Mouse (Mus musculus) gastrocnemius, postnatal 14 days (tissue): ENCODE results near the gene Acsm2. TPM values are rescaled to one million over a fixed set of nuclear protein-coding genes. Genes with fewer than 3 reads are reported as not detected.

Experiments
- DNase-seq: peaks from one replicate; pipeline ENCODE4 v3.0.0; 2021; ENCODE audit warnings: mixed read lengths
- intact Hi-C: fragments of 180-260 bp; cut with DNase I; formaldehyde crosslinking; loops from one replicate; pipeline ENCODE4 v1.15.1; 2025; ENCODE audit warnings: low total_unique reads
- long read RNA-seq, 2 experiments: library from polyadenylated mRNA; stranded (forward); transcript quantifications; one replicate each; pipeline ENCODE4 v2.0.0; 2021
- total RNA-seq, 2 experiments: library from RNA; stranded (reverse); gene quantifications; 2 replicates each; pipeline ENCODE4 v1.2.3; 2021

Acsm2 gene
- total RNA-seq, result not detected
- long read RNA-seq, experiment 1, result 0 reads
- long read RNA-seq, experiment 2, result 0 reads

- DNase-seq, result no peak
- intact Hi-C loops, result no loop called here
Measured at GRCm38 (mm10) chr7:119554040-119554439, at the start of gene Acsm2. Gene Acsm2, plus strand, starts transcription at chr7:119554340.

GRCm38 (mm10) chr7:119511143-119511542, 43.0 kb upstream of the Acsm2 start:
- intact Hi-C loops, result loop anchor here (10.0 kb wide), 1 partner anchor 496 kb away; no protein-coding TSS in a partner anchor
- no peak for DNase-seq

DNA sequence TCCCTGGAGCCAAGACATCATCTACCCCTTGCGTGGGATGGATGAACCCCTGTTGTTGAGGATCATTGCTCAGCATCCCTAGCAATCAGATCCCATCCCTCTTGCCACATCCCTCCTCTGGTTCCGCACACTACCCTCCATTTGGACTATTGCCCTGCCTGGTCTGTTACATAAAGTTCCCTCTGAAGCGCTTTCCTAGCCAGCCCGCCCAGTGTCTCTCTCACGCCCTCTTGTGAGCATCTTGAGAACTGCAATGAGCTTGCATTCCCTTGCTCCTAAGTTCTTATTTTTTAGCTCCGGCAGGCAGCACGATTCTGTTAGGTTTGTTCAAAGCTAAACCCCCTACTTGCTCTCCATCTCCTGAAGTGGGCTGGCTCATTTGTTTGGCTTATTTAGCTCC, 41.1 kb upstream of the Acsm2 start:
- intact Hi-C loops, result loop anchor here (10.0 kb wide), 1 partner anchor 498 kb away; no protein-coding TSS in a partner anchor
- DNase-seq, result no peak

DNA sequence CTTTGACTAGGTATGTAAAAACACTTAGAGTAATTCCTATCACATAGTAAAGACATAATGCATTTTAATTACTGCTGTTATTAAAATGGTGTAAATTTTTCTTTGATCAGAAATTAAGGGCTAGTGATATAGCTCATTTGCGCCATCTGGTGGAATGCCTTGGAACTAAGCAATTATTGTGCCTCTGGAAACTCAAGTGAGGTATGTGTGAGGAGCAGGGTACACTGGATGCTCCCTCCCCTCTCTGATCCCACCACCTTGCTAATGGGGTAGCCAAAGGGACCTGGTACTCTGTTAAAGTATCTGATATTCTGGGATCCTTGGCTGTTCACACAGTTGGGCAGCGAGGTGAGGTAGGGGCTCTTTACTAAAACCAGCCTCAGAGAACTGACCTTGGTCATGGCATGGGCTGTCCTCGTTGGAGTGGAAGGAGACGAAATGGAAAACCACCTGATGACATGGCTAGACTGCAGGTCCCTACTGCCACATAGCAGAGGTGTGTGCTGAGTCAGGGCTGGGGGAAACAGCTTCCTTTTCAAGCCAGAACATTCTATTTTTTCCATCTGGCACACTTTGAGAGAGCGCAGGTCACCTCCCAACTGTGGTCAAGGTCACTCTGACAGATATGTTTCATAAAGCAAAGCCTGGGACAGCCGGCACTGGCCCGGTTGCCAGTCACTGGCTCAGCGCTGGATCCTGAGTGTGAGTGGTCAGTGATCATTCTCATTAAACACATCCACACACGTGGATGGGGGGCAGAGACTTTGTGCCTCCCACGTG, 38.5 kb upstream of the Acsm2 start:
- intact Hi-C loops, result loop anchor here (10.0 kb wide), 1 partner anchor 501 kb away; no protein-coding TSS in a partner anchor
- no peak for DNase-seq

DNA sequence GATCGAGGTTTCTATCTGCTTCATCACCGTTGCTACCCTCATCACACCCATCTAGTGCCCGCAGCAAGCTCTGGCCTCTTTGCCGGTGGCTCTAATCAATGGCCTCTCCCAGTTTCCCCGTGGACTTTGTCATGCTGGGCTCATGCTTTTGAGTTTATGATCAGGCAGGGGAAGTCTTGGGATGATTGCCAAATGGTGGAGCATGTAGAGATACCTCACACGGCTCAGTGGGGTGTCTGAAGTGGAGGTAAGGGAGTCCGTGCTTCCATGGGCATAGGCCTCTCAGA, 37.9 kb upstream of the Acsm2 start:
- DNase-seq, result no peak
- intact Hi-C loops, result loop anchor here (10.0 kb wide), 1 partner anchor 501 kb away; no protein-coding TSS in a partner anchor

DNA sequence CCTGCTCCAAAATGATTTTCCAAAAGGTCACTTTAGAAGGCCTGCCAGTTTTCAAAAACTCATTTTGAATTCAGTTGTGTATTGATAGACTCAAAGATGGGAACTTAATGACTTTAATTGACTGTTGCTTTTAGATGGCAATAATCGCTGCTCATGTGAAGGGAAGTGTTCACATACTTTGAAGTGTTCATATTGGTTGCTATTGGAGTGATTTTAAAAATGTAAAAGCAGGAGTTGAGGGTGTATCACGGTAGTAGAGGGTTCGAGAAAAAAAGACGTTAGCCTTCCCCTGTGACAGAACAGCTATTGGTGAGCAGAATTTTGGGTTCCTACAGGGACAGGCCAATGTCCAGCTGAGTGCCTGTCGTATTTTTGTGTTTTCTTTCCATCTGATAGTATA, 35.0 kb upstream of the Acsm2 start, which contains the start of gene Acsm5:
Gene Acsm5, plus strand, starts transcription at position 301 of the 400 bp plus-strand sequence.
- intact Hi-C loops, result loop anchor here (10.0 kb wide), 1 partner anchor 504 kb away; no protein-coding TSS in a partner anchor
- DNase-seq, result no peak

GRCm38 (mm10) chr7:119519654-119520053, 34.5 kb upstream of the Acsm2 start:
- intact Hi-C loops, result loop anchor here (10.0 kb wide), 1 partner anchor 505 kb away; no protein-coding TSS in a partner anchor
- peak; percentile 10 for DNase-seq

DNA sequence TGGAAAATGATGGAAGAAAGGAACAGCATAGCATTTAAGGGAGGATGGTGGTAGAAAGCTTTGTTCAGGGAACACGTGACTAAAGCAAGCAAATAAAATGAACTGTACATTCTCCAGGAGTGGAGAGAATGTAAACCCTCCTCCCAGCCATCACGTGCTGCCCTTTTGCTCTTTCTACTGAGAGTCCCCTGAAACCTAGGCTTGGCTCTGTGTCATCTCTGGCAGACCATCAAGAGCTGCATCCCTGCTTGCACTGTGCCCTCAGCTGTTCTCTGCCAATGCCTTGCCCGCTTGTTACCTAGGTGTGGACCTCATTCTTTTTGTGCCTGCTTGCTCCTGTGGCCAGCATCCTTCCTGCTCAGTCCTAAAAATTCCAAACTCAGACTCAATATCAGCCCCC, 32.3 kb upstream of the Acsm2 start:
- intact Hi-C loops, result no loop called here
- DNase-seq, result no peak

DNA sequence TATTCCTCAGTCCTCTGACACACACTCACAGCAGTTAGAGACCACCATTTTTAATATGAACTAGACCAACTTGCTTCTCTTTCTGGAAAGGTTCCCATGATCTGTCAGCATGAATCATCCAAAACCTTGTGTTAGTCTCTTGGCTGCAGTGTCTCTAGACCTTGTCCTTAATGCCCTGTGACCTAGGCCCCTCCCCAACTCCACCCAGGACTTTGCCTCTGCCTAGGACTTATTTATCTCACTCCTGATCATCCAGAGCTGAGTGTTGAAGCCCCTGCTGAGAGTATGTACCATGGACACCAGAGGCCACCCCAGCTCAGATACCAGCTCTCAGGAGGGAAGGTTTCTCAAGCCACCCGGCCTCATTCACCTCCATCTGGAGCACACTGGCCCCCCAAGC, 31.8 kb upstream of the Acsm2 start:
- no peak for DNase-seq
- intact Hi-C loops, result no loop called here

GRCm38 (mm10) chr7:119523389-119523788, 30.8 kb upstream of the Acsm2 start, which contains the start of gene Pdilt:
Gene Pdilt, minus strand, starts transcription at chr7:119523489.
- DNase-seq, result no peak

DNA sequence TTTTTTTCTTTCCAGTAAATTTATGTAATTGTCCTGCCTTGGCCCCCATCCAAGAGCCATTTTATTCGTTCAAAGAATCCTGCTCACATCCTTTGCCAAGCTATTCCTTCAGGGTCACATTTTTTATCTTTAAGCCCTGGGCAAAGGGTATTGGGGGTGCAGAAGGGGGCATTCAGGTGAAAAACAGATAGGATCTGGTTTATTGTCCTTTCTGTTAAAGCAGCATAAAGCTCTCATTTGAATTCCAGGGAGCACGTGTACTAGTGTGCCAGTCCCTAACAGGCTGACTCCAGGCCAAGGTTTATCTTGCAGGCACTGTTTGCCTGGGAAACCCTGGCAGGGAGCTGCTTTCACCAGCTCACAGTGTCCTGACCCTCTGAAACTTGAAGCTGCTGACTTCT, 28.3 kb upstream of the Acsm2 start:
- intact Hi-C loops, result no loop called here
- DNase-seq, result no peak

More at GRCm38 (mm10) chr7:119523389-119523788, 30.8 kb upstream of the Acsm2 start, which contains the start of gene Pdilt:
- intact Hi-C loops, result no loop called here

- intact Hi-C loops, result no loop called here
- no peak for DNase-seq
Measured at GRCm38 (mm10) chr7:119526486-119526885, 27.7 kb upstream of the Acsm2 start.

GRCm38 (mm10) chr7:119527135-119527534, 27.0 kb upstream of the Acsm2 start:
- DNase-seq, result no peak
- intact Hi-C loops, result no loop called here

- no peak for DNase-seq
- intact Hi-C loops, result no loop called here
Measured at GRCm38 (mm10) chr7:119527548-119527947, 26.6 kb upstream of the Acsm2 start.

DNA sequence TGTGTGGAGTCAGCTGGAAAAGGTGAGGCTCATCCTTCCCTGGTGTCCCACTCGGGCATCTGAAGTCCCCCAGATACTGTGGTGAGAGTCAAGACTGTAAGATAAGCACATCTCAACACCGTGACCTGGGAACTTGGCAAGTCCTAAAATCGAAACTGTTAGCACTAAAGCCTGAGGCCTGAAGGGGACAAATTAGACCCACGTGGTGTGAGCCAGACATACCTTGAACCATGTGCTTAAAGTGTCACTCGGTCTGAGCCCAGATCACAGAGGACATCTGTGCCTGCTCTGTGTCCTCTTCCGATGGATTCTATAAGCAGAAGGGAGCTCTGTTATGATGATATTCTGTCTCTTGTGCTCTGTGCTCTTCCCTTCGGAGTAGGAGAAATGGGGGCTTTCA, 25.5 kb upstream of the Acsm2 start:
- no peak for DNase-seq
- intact Hi-C loops, result no loop called here

- intact Hi-C loops, result no loop called here
- DNase-seq, result no peak
Measured at GRCm38 (mm10) chr7:119532924-119533323, 21.2 kb upstream of the Acsm2 start.

DNA sequence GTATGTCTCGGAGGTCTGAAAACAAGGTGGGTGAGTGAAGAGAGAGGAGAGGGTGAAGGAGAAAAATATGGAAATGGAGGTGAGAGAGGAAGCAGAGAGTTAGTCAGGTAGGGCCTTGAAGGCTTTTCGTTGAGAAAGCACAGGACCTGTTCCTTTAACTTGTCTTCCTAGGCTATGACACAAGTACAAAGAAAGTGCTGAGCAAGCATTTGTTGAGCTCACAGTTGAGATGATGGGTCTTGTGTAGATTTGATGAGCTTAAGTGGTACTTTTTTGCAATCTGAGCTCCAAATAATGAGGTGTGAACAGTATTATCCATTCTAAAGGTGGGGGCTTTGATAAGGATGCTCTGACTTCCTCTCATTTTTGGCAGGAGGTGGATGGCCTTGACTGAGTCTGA, 19.8 kb upstream of the Acsm2 start:
- no peak for DNase-seq
- intact Hi-C loops, result no loop called here

- DNase-seq, result no peak
- intact Hi-C loops, result no loop called here
Measured at GRCm38 (mm10) chr7:119542445-119542844, 11.7 kb upstream of the Acsm2 start.

- no peak for DNase-seq
- intact Hi-C loops, result no loop called here
Measured at GRCm38 (mm10) chr7:119545572-119545971, 8.6 kb upstream of the Acsm2 start.

DNA sequence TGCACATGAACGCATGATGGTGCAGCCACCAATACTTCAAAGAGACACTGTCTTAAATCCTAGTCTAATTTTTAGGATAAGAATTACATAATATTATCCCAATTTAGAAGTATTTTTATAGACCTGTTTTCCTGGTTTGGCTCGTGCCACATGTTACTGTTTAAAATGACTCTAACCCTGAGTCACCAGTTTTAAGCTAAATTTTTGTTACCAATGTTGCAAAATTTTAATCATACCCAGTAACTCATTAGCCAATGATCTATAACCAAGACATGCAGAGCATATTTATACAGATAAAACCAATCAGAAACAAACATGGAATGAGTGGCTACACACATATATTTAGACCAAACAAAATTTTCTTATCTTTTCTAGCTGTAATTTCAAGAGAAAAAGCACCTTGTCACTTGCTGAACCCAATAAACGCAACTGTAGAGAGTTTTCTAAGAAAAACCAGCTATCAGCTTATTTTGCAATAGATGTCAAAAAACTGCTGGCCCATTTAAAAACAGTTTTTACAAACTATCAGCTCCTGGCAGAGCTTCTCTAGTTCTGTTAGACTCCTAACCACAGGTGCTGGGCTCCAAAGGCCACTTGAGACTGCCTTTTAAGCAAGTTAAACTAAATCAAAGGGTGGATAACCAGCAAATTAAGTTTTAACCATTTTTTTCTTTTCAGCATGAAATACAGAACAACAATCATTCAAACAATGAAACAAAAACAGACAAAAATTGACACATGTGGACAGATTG, 3.5 kb upstream of the Acsm2 start:
- intact Hi-C loops, result no loop called here
- DNase-seq, result no peak
